Mouse (Mus musculus) kidney, adult 2 months (tissue): ENCODE results near the gene Spats2l.

Source experiments
- CTCF ChIP-seq: fragments of 200-500 bp; conservative IDR thresholded peaks from 2 replicates; pipeline ENCODE4 v1.5.1; 2011; ENCODE audit warnings: low read depth, mild to moderate bottlenecking, control low read depth, low read length, moderate library complexity, mixed read lengths; ENCODE audit not compliant: insufficient read depth, insufficient read length
- POLR2A ChIP-seq: fragments of 200-500 bp; IDR thresholded peaks from one replicate; pipeline ENCODE4 v1.6.1; 2011; ENCODE audit warnings: low read depth, low read length, control low read depth

GRCm38 (mm10) chr1:57884867-57885266, 110.9 kb downstream of the Spats2l start:
- TF ChIP-seq CTCF (no peak), POLR2A (no peak)
